In genomic region chr3:121428696-121429259, GRCm38 (mm10) we compare ENCODE assay signal across 8 mouse cellular contexts. TPM values are rescaled to one million over a fixed set of nuclear protein-coding genes. Genes with fewer than 3 reads are reported as not detected.
DNase-seq lines count a peak whose midpoint lies in the region; ATAC-seq and TF ChIP-seq lines count a peak whose summit lies in the region.

No protein-coding gene starts in this region.

- no peak for ATAC-seq in embryonic facial prominence, embryonic 11.5 days (replicated peaks; ENCODE audit: insufficient number of reproducible peaks, low FRiP score, low TSS enrichment, low read depth)
- ATAC-seq in hindbrain, postnatal 0 days, result no peak
- no peak for ATAC-seq in midbrain, embryonic 15.5 days (replicated peaks)

- TF ChIP-seq POLR2A in kidney, adult 2 months (IDR thresholded peaks at IDR 0.05; ENCODE audit: low read depth, low read length), result no peak

- H3K4me2 ChIP-seq in embryonic facial prominence, embryonic 11.5 days (ENCODE audit: low read depth, low read length), result peak overlapping the region; percentile 68
- H3K4me2 ChIP-seq in hindbrain, postnatal 0 days (ENCODE audit: low read depth, low read length), result peak overlapping the region; percentile 88
- H3K4me2 ChIP-seq in midbrain, embryonic 15.5 days, result peak overlapping the region; percentile 72

- no peak for TF ChIP-seq CTCF in kidney, adult 2 months (conservative IDR thresholded peaks at IDR 0.05; ENCODE audit: insufficient read depth, insufficient read length, low read depth, low read length)
- no peak for TF ChIP-seq CTCF in hindbrain, postnatal 0 days (IDR thresholded peaks at IDR 0.05; ENCODE audit: low read depth)

- WGBS in kidney, adult 2 months, result 27% methylated on average over 11 of the region's 11 CpGs
- 56% methylated on average over 11 of the region's 11 CpGs for WGBS in embryonic facial prominence, embryonic 11.5 days
- 40% methylated on average over 11 of the region's 11 CpGs for WGBS in hindbrain, postnatal 0 days
- WGBS in midbrain, embryonic 15.5 days, result 43% methylated on average over 11 of the region's 11 CpGs

- no peaks in the 10 kb centered on the region for H3K9me3 ChIP-seq in embryonic facial prominence, embryonic 11.5 days (replicated peaks; ENCODE audit: control insufficient read depth, low read length)
- H3K9me3 ChIP-seq in hindbrain, postnatal 0 days (ENCODE audit: low read length), result no peaks in the 10 kb centered on the region
- no peaks in the 10 kb centered on the region for H3K9me3 ChIP-seq in midbrain, embryonic 15.5 days

- H3K4me1 ChIP-seq in kidney, adult 2 months (ENCODE audit: control insufficient read depth, insufficient read depth, low read length), result peaks cover 8% of the 10 kb centered on the region
- H3K4me1 ChIP-seq in embryonic facial prominence, embryonic 11.5 days (ENCODE audit: control insufficient read depth, insufficient read depth, low read length), result peaks cover 4% of the 10 kb centered on the region
- H3K4me1 ChIP-seq in hindbrain, postnatal 0 days (ENCODE audit: insufficient read depth, low read length), result peaks cover 12% of the 10 kb centered on the region; the same call in 1 of the 2 replicates
- H3K4me1 ChIP-seq in midbrain, embryonic 15.5 days, result peaks cover 49% of the 10 kb centered on the region

- peak; percentile 34 for DNase-seq in kidney, adult 2 months
- DNase-seq in kidney, adult 9 months, result no peak
- DNase-seq in embryonic facial prominence, embryonic 11.5 days (ENCODE audit: low spot score), result no peak
- no peak for DNase-seq in hindbrain, postnatal 0 days (ENCODE audit: low spot score)
- no peak for DNase-seq in retina, postnatal 1 day
- no peak for DNase-seq in cerebellum, postnatal 36 days
- DNase-seq in layer of hippocampus, postnatal 36 days, result no peak

- 0 out of 2 replicates have a peak overlapping the region, but pooled peaks have one; percentile 69 for H3K4me3 ChIP-seq in kidney, adult 2 months (ENCODE audit: insufficient read depth, low read depth, low read length)
- peak overlapping the region; percentile 89 for H3K4me3 ChIP-seq in embryonic facial prominence, embryonic 11.5 days (ENCODE audit: low read depth, low read length)
- H3K4me3 ChIP-seq in hindbrain, postnatal 0 days (ENCODE audit: low read length), result peak overlapping the region; percentile 86
- H3K4me3 ChIP-seq in midbrain, embryonic 15.5 days, result peak overlapping the region; percentile 68

- peak overlapping the region; percentile 79 for H3K27ac ChIP-seq in kidney, adult 2 months (ENCODE audit: insufficient read depth, low read depth, low read length)
- no peak overlapping the region for H3K27ac ChIP-seq in embryonic facial prominence, embryonic 11.5 days (replicated peaks; ENCODE audit: low read depth, low read length)
- H3K27ac ChIP-seq in hindbrain, postnatal 0 days, result peak overlapping the region; percentile 92; the same call in 1 of the 2 replicates
- no peak overlapping the region for H3K27ac ChIP-seq in midbrain, embryonic 15.5 days

- H3K27me3 ChIP-seq in kidney, adult 2 months (replicated peaks; ENCODE audit: control insufficient read depth, insufficient read depth, low read length), result no peaks in the 10 kb centered on the region
- no peaks in the 10 kb centered on the region for H3K27me3 ChIP-seq in embryonic facial prominence, embryonic 11.5 days (ENCODE audit: control insufficient read depth, insufficient read depth, low read length)
- no peaks in the 10 kb centered on the region for H3K27me3 ChIP-seq in hindbrain, postnatal 0 days (ENCODE audit: insufficient read depth, low read length)
- H3K27me3 ChIP-seq in midbrain, embryonic 15.5 days (replicated peaks), result no peaks in the 10 kb centered on the region

- peak overlapping the region; percentile 98 for H3K9ac ChIP-seq in embryonic facial prominence, embryonic 11.5 days (replicated peaks; ENCODE audit: low read length)
- 0 out of 2 replicates have a peak overlapping the region, but pooled peaks have one; percentile 91 for H3K9ac ChIP-seq in hindbrain, postnatal 0 days (replicated peaks; ENCODE audit: low read length)
- H3K9ac ChIP-seq in midbrain, embryonic 15.5 days, result peak overlapping the region; percentile 90; the same call in 1 of the 2 replicates

- H3K36me3 ChIP-seq in kidney, adult 2 months (ENCODE audit: control insufficient read depth, insufficient read depth, low read length), result no peaks in the 10 kb centered on the region
- H3K36me3 ChIP-seq in embryonic facial prominence, embryonic 11.5 days (replicated peaks; ENCODE audit: control insufficient read depth, insufficient read depth, low read depth, low read length), result no peaks in the 10 kb centered on the region
- H3K36me3 ChIP-seq in hindbrain, postnatal 0 days (ENCODE audit: insufficient read depth, low read length), result no peaks in the 10 kb centered on the region
- H3K36me3 ChIP-seq in midbrain, embryonic 15.5 days (replicated peaks), result no peaks in the 10 kb centered on the region

RNA-seq across cellular contexts. Expression of gene Cnn3, which starts 2.5 kb away (rescaled TPM):
- polyA plus RNA-seq in kidney, adult 2 months (2012; rRNA removed), result 253 and 268 TPM in 2 replicates
- 1,087 and 1,113 TPM in 2 replicates for polyA plus RNA-seq in embryonic facial prominence, embryonic 11.5 days (2014; fragmentation: Nextera tagmentation; extraction: Ambion mirVana)
- 180 and 194 TPM in 2 replicates for total RNA-seq in hindbrain, postnatal 0 days (2014; rRNA removed)
- polyA plus RNA-seq in hindbrain, postnatal 0 days (2015; fragmentation: Nextera tagmentation; extraction: Ambion mirVana), result 317 and 348 TPM in 2 replicates
- polyA plus RNA-seq in midbrain, embryonic 15.5 days (2015; fragmentation: Nextera tagmentation; extraction: Ambion mirVana), result 369 and 402 TPM in 2 replicates
- total RNA-seq in layer of hippocampus, postnatal 36 days (2021), result 100 to 1,000 TPM in 1 of 2 experiments, 10 to 100 TPM in 1; 98.4 to 111 TPM

Comparison
In these comparisons a context has a peak if more than half of its experiments do, and no peak if none do; other contexts are left out.
1. H3K27ac ChIP-seq: peak in kidney, adult 2 months (single experiment) and hindbrain, postnatal 0 days (single experiment); none in embryonic facial prominence, embryonic 11.5 days (single experiment) and midbrain, embryonic 15.5 days (single experiment).
2. Peak in every context shown above with its lines, with median percentiles within 50 percentile points of each other: H3K4me3 ChIP-seq, H3K4me2 ChIP-seq and H3K9ac ChIP-seq.